Mouse (Mus musculus): ENCODE measurements around the gene Rtl3.

DNA sequence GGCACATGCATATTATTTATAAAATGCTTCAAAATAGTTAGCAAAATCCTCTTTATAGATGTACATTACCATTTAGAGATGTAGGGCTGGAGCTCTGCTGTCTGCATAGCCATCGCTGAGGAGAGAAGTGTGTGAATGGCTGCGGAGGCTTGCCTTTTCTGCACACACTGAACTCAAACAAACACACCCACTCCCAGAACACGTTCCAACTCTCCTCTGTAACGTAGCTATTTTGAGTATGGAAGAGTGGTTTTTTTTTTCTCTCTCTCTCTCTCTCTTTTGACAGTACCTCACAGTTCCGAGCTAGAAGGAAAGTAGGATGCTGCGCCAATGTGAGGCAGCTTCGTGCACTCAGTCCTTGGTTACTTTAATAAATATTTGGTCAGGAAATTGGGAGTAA lies at the start of gene Rtl3:
- TF ChIP-seq MYOD1 (IDR thresholded peaks at IDR 0.05; ENCODE audit: control insufficient read depth, insufficient read length, low read depth): no peak
- TF ChIP-seq CEBPB (IDR thresholded peaks at IDR 0.05; ENCODE audit: low read depth): no peak
- TF ChIP-seq CTCF (IDR thresholded peaks at IDR 0.05; ENCODE audit: control insufficient read depth, insufficient read depth, insufficient read length): no peak
- TF ChIP-seq USF1 (IDR thresholded peaks at IDR 0.05; ENCODE audit: low read depth): no peak
- no peak for TF ChIP-seq MAX (IDR thresholded peaks at IDR 0.05)
